Mouse (Mus musculus) R1 (cell line): Measurements from ENCODE around the gene Cdyl.

ENCODE experiments used
- DNase-seq: peaks from one replicate; pipeline ENCODE4 v3.0.0-alpha.2; 2018; ENCODE audit warnings: low read depth, low spot score

The Cdyl gene

DNA sequence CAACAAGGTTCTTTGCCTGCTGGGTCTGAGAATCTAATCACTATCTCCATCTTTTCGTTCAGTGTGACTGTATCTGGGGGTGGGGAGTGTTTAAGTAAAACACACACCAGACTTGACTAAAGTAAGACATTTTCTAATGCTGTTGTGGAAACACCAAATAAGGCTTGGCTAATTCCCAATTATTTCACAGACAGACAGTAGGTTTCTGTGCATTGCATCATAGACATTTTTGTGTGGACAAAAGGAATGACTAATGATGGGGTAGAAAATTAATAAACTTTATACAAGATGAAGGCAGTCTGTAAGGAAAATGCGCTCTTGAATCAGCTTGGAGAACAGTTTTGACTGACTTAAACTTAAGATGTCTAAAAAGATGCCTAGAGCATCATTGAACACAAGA is 100.7 kb downstream of the Cdyl start:
- DNase-seq = no peak

DNA sequence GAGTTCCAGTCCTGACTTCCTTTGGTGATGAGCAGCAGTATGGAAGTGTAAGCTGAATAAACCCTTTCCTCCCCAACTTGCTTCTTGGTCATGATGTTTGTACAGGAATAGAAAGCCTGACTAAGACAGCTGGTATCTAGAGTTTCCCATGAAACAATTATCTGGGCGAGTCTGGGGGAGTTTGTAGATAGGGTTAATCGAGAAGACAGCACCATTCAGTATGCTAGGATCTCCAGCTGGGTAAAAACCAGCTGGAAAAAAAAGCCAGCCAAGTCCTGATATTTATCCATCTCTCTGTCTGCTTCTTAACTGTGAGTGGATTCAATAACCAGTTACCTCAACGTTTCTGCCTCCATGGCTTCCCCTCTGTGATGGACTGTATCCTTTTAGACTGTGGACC is 104.9 kb downstream of the Cdyl start:
- no peak for DNase-seq

DNA sequence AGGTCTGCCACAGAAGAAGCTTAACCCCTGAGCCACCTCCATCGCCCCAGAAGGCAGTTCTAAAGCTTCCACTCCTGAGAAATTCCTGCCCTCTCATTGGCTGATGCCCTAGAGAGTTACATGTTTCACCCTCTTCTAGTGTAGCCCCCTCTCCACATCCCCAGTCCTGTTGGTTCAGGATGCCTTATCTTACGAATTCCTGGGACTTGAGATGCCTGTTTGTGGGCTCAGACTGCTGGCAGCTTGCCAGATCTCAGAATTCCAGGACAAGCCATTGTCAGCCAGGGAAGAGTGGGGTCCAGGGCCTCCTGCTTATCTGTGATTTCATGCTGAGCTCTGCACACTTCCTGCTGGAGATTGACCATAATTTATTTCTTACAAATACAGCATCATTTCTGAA is 106.2 kb downstream of the Cdyl start:
- peak; percentile 62 for DNase-seq

DNA sequence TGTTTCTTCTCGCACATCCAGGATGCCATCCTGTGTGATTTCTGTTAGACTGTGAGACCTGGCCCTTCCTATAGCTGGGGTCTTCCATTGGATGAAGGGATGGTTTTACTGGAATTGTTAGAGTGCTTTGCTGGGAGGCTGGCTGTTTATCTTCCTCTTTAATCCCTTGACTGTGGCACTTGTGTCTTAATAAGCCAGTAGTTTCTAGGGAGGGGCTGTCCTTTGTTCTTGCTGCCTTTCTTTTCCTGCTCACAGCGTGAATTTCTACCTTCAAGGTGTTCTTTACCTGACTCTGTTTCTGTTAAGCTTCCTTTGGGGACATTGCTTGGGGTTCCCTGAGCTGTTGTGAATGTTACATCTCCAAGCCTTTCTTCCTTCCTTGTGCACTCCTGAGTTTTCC is 110.0 kb downstream of the Cdyl start:
- peak; percentile 66 for DNase-seq

DNA sequence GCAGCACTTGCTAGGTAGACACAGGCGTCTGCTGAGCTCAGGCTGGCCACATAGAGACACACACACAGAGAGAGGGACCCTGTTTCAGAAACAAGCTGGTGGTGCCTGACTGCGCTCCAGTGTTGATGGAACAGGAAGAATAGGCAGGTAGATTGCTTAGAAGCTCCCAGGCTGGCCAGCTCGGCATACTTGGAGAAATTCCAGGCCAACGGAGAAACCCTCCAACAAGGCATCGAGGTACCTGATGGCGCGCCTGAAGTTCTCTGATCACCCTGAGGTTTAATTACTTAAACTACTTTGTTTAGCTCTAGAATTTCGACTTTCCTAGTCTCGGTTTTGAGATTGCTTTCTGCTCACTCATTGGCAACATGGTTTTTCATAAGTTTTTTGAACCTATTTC is 110.8 kb downstream of the Cdyl start:
- no peak for DNase-seq

DNA sequence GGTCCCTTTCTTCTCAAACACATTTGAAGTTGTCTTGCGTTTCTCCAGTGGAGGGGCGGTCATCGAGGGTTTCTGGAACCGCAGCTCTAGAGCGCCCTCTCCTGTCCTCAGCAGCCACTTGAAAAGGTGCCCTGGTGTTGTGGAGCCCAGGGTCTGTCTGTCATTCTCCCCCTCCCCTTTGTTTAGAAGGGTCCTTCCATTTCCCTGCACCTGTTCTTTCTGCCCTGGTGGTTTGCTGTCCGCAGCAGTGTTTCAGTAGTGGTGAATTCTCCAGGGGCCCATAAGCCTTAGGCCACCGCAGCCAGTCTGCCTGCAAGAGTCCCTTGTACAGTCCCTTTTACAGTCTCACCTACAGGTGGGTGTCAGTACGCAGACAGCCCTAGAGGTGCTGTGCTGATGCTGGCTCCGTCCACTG is 112.3 kb downstream of the Cdyl start:
- peak; percentile 67 for DNase-seq

DNA sequence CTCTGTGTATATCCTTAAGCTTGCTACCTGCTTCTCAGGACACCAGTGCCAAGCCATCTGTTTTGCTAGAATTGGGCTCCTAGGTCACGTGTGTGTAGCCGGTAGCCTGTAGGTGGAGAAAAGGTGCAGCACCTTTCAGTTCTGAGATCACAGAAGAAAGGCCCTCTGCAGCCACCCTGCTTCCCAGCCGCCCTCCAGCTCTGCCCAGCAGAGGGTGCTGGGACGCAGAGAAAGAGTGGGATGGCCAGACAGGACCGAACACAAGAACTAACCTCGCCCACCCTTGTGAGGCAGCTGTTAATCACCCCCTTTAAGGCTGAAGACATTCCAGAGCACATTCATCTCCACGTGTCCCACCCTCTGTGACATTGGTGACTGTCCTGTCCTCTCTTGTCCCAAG is 114.1 kb downstream of the Cdyl start:
- no peak for DNase-seq

DNA sequence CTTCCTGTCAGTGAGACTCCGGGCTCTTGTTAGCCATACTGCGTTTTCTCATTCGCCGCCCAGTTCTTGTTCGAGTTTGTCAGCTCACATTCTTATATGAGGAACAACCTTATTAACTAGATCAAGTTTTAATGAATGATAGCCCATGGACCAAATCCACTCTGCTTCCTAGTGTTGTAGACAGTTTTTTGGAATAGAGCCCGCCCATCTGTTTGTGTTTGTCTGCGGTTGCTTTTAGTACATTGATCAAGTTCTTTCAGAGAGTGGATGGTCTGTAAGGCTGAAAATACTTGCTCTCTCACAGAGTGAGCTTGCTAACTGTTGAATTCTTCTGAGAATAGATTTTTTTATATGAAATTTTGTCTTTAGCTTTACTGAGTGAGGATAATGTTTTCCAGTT is 116.5 kb downstream of the Cdyl start:
- no peak for DNase-seq

DNA sequence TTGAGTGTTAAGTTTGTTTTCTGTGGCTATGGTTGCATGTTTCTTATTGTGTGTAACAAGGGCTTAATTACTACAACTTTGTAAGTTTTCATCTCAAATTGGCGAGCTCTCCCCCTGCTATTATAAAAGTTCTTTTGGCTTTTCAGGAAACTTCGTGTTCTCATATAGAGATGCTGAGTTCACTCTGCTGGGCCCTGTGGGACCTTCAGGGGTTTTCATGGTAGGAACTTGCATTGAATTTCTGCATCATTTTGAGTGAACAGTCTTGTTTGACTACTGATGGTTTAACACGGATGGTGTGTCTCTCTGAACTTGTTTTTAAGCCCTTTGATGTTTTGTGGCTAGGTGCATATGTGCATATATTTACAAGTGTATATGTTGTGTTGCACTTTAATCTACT is 121.1 kb downstream of the Cdyl start:
- no peak for DNase-seq

DNA sequence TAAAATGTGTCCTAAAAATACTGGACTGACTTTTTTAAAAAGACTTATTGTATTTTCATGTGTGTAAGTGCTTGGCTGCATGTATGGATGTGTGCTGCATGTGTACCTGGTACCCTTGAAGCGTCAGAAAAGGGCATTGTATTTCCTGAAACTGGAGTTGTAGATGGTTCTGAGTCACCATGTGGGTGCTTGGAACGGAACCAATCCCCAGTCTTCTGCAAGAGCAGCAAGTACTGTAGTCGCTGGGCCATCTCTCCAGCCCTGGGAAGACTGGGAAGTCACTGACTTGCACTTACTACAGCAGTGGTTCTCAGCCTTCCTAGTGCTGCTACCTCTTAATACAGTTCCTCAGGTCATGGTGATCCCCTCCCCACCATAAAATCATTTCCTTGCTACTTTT is 122.1 kb downstream of the Cdyl start:
- no peak for DNase-seq

DNA sequence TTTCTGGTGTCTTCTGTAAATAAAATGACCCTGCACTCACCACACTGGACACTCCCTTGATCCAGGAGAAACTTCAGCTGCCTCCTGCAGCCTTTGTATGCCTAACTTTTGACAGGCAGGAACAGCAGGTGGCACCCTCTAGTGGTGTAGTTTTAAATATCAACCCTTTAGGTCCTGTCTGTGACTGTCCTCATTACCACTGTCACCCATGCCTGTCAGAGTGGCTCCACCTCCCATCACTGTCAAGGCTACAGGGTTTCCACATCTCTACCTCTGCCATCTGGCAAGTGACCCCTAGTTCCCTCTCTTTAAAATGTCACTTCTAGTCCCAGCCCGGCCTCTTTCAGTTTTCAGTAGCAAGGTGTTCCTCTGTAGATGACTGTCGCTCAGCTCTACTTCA is 123.3 kb downstream of the Cdyl start:
- DNase-seq = peak; percentile 68

DNA sequence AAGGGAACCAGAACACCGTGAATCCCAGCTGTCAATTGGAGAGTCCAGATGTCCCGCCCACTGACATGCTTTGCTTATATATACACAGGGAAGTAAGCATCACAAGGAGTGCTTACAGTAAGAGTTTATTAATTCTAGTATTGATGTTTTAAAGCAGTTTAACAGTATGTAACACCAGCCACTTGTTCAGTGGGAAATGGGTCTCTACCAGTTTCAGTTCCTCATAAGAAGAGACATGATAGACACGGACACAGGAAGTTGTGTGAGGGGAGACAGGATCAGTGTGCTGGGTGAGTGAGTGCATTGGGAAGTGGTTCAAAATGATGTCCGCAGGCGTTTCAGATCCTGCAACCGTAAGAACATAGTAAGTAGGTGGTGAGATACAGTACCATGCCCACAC is 123.9 kb downstream of the Cdyl start:
- DNase-seq = no peak

DNA sequence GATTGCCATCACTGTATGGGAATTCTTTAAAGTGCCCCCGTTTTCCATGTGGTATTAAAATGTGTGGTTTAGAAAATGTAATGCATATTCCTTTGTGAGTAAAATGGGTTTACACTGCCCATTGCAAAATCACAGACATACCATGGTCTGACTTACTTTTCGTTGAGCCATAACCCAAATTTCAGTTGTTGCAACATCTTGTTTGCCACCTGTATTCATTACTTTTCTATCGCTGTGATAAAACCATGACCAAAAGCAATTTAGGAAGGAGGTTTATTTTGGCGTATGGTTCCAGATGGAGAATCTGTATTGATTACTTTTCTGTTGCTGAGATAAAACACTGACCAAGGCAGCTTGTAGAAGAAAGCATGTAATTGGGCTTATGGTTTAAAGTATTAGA is 124.6 kb downstream of the Cdyl start:
- DNase-seq = no peak

DNA sequence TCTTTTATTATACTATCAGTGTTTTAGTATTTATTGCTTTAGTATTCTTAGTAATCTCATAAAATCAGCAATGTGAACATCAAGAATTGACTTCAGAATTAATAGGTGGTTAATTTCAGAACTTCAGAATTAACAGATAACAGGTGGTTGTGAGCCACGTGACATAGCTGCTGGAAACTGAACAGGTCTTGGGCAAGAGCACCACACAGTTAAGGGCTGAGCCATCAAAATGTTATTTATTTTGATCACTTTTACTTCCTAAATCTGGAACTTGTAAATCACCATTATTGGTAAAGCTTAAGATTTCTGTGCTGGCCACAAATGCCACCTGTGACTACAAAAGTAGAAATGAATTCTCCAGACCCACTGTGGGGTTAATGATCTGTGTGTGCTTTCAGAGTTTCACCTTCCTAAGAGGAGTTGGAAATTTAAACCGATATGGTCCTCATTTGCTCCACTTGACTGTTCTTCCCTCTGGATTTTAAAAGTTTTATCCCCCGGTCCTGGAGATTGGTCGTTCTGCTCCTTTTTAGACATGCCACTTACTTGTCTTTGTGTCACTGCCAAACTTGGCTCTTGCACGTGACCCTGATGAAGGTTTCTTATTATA is 125.8 kb downstream of the Cdyl start:
- no peak for DNase-seq

DNA sequence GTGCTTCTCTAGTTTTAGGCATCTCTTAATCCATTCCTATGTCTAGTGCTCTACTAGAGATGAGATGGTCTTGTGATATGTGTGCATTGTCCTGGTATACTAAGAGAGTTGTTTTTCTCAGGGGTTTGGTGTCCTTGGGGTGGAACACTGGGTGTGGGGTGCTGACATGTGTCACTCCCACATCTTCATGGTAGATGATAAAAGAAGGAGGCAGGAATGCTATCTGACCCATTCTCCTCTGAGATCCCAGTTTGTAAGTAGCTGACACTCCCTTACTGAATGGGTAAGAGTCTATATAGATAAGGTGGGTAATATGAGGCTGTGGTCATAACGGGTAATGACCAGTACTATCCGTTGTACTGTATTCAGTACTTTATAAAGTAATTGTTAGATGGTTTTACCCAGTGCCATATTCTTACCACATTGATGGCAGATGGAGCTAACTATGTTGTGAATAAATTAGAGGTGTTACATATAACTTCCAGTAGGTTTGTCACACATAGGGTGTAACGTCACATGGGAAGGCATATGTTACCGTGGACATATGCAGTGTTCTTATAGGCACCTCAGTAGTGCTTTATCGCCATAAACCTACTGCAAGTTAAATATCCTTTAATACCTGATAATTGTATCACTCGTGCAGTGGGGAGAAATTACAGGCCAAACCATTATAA is 127.2 kb downstream of the Cdyl start:
- no peak for DNase-seq

DNA sequence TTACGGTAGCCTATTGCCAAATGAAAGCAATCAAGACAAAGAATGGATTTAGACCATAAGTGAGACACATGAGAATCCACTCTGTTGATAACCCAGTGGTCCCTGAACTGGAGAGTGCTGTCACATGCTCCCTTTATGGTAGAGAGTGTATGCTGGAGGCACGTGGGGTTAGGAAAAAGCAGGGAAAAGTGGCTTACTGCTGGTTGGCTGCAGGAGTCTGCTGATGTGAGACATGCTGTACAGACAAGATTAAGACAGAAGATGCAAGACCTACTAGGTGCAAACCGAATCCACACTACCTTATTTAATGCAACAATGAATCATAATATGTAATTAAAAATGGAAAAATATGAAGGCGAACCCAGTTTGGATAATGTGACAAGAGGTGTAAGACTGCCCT is 129.9 kb downstream of the Cdyl start:
- no peak for DNase-seq

DNA sequence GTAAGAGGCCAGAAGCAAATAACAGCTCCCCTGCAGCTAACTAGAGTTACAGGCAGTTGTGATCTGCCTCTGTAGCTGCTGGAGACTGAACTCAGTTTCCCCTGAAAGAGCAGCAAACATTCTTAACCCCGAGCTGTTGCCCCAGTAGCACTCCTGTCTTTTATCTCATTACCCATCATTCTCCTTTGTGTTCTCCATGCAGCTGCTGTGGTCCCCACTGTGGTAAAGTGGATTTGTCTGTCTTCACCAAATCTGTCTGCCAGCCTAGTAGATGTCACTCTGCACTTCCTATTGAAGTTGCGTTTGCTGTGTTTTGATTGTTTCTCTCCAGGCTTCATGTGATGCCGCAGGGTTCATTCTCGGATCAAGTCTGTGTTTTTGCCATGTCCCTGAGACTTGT is 130.8 kb downstream of the Cdyl start:
- no peak for DNase-seq

DNA sequence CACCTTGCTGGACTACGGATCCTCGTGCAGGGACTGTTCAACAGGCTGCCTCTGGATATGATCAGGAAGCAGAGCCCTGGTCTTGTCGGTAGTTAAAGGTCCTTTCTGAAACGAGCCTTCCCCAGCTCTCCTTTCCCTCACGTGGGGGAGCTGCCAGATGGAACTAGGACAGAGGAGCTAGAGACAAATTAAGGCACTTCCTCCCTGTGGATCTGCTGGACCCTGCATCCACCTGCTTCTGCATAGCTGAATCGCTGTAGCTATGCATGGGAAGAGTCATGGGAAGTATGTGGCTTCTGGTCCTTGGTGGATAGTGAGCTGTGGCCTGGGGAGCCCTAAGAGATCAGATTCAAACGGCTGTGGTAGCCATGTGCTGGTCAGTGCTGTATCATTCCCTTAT is 134.7 kb downstream of the Cdyl start:
- no peak for DNase-seq

DNA sequence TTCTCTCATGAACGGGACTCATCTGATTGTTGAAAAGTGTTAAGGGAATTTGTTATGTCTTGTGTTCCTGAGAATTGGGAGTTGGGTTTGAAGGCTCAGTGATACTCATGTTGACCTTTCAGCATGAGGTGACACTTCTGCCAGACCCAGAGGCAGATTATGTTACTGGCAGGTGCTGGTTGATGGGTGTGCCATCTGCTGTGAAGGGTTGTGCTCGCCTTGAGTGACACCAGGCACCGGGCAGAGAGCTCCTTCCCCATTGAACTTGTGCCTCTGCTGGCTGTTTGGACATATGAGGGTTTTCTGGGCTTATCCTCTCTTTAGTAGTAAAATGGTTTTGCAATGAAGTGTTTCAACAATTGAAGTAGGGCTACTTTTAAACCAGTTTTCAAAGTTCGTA is 135.1 kb downstream of the Cdyl start:
- DNase-seq = no peak

DNA sequence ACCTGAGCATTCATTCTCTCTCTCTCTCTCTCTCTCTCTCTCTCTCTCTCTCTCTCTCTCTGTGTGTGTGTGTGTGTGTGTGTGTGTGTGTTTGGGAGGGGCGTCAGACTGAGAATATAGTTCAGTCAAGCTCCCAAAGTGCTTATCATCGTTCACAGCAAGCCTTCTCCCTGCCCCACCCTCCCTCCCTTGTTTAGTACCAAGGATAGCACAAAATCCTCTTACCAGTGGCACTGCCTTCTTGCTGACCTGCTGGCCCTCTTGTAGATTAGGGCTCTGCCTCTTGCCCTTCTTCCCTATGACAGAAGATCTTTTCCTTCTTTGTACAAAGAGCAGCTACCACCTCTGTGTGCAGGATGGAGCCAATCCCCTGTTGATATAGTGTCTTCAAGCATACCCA is 136.3 kb downstream of the Cdyl start:
- no peak for DNase-seq

DNA sequence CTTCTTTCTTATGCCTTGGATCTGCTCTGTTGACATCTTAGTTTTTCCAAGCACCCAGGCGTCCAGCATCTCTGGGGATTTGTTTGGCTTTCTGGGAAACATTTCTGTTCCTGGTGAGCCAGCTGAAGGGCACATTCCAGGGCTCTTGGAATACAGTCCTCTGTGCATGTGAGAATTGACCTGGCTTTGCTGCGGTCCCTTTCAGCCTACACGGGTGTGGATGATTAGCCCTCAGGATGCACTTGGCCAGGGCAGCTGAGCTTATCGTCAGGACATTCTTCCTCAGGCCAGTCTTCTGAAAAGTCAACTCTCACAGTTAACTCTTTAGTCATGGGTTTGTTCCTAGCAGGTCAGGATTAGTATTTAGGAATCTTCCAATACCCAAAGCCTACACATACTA is 136.7 kb downstream of the Cdyl start:
- DNase-seq = no peak

DNA sequence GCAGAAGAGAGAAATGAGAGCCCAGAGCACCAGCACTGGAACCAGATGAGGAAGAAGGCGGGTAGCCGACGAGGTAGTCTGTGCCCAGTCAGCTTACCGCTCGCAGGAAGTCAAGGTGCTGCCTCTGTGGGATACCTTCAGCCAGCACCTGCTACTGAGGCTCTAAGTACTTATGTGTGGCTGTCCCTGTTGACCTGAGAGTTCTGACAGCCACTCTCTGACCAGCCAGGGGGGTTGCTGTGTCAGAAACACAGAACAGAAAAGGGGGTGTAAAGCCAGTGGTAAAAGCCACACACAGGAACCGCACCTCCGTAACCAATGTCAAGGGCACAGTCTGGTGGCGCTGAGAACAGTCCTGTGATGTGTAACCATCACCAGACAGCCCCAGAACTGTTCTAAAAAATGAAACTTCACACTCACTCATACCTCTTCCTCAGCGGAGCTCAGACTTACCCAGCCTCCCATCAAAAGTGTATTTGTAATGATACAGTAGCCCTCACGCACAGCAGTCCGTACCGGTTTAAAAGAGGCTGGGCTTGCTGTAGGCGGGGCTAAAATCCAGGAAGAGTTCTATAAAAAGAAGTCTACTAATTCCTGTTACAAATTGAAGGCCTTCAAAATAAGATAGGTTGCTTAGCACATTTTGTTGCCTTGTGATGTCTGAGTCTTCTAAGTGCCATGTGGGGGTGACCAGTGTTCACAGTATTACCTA is 138.3 kb downstream of the Cdyl start:
- DNase-seq = no peak

DNA sequence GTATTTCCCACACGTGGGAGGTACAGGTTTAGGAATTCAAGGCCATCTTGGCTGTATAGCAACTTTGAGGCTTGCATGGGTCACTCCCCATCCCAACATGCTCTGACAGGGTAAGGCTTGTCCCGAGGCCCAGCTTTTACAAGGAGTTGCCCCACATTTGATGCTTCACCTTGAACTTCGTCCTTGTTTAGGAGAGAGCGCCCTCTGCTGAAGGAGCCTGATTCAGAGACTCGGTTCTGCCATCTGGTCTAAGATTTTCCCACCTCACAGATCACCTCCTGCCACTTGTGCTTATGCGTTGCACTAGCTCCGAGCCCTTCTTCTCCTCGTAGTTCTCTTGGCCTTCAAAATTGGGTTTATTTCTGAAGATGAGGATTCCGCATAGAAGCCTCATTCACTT is 139.0 kb downstream of the Cdyl start:
- peak; percentile 70 for DNase-seq
